Mouse (Mus musculus) gastrocnemius, adult 8-10 months (tissue): ENCODE measurements around the gene Tmcc3. TPM values are rescaled to one million over a fixed set of nuclear protein-coding genes. Genes with fewer than 3 reads are reported as not detected.

Experiments used
- DNase-seq, 2 experiments: peaks; one replicate each; pipeline ENCODE4 v3.0.0; 2022; ENCODE audit warnings: low spot score in 2 of 2
- total RNA-seq, 4 experiments: library from RNA; stranded (reverse); gene quantifications; 2 replicates each; pipeline ENCODE4 v1.2.4; 2022

The Tmcc3 gene
- total RNA-seq, 4 experiments from 2014 or later, result 17.4 to 22.5 (median 20.3) TPM

DNA sequence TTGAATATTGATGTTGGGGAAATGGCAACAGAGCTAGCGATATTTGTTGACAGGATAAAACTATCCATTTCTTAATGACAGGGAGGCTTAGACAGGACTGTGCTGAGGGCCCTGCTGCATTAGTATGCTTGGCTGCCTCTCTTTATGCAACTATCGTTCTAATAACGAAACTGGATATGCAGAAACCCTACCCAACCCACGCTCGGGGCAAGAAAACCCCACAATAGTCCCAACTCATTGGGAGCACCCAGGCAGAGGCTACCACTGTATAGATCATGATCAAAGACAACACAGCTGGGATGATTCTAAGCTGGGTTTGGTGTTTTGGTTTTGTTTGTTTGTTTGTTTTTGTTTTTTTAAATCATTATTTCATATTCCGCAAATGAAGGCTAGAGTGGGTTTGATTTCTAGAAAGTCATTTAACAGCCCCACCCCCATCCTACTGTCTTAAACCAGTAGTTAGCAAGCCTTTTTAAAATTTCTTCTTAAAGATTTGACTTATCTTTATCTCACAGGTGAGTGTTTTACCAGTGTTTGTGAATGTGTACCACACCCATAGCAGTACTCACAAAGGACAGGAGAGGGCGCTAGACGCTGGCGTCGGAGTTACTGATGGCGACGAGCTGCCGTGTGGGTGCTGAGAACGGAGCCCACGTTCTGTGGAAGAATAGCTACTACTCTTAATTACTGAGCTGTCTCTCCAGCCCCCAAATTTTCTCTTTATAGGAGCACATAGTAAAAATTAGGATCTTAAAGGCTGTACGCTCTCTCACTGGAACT is 20.8 kb downstream of the Tmcc3 start:
- DNase-seq, result no peak

DNA sequence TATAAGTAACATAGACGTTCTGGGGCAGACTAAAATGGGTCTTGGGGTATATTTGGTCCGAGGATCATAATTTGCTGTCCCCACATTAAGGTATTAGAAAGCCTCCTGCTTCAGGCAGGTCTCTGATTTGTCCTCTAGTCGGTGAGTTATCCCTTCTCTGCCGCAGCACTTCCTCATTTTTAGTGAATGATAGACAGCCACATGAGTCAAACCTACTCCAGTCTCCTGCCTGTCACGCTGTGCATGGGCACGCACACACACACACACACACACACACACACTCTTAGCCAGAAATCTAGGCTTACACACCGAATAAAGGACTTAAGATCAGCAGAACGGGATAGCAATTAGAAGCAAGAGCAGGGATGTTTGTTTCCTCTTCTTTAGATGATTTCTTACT is 21.6 kb downstream of the Tmcc3 start:
- no peak for DNase-seq

DNA sequence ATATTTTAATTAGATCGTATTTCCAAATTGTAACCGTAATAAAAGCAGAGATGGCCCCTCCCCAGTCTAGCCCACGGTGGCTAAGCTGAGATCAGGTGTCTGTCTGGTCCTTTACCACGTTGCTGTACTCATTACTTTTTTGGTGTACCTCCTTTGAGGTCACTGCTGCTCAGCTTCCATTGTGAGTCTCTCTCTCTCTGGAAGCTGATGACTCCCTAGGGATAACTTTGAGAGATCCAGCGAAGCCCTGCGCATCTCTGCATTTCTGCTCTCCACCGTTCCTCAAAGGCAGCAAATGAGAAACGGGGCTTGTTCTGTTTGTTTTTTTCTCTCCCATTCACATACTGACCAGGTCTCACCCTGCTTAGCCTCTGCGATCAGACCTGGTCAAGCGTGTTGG is 23.3 kb downstream of the Tmcc3 start:
- no peak for DNase-seq

DNA sequence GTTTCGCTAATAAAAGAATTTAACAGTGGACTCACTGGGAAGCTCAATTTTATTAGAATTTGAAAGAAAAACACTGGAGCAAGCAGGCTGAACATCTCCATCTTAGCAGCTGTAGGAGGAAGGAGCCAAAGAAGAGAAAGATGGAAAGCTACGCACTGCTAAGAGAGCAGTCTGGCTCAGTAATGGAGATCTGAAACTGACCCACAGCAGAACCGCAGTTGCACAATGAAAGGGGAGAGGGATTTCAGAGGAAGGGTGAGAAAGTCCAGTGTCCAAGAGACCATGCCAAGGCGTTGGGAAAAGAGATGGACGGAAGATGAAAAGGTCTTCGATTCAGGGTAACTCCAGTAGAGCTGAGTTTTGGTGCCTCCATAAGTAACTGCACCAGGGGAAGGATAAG is 24.3 kb downstream of the Tmcc3 start:
- no peak for DNase-seq

DNA sequence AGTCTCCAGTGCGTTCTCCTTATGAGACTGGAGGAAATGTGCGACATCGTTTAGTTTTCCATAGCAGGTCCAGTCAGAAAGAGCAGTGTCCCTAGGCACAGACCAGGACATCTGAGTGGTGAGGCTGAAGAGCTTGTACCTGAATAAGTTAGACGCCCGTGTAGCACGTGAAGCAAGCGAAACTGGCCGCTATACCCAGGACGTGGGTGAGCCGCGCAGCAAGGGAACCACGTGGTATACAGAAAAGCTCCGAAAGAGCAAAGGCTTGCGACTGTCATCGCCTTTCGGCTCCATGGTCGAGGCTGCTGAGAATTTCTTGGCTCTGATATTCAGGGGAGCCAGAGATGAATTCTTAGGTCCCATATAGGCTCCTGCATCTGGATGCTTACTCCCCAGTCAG is 29.8 kb downstream of the Tmcc3 start:
- DNase-seq, result no peak

DNA sequence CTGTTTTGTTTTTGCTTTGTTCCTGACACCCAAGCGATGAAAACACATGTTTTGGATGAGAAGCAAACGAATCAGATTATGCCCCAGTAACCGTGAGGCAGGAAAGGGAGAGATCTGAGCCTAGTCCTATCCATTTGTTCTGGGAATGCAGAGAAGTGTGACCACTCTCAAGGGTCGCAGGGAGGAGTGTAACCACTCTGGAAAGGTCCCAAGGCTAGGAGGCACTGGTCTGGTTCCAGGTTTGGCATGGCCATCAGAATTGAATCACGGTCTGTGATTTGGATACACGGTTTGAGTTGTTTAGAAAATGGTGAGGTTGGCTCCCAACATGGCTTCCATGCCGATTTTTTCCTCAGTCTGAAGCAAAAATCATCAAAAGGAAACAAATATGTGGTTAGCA is 30.5 kb downstream of the Tmcc3 start:
- no peak for DNase-seq

DNA sequence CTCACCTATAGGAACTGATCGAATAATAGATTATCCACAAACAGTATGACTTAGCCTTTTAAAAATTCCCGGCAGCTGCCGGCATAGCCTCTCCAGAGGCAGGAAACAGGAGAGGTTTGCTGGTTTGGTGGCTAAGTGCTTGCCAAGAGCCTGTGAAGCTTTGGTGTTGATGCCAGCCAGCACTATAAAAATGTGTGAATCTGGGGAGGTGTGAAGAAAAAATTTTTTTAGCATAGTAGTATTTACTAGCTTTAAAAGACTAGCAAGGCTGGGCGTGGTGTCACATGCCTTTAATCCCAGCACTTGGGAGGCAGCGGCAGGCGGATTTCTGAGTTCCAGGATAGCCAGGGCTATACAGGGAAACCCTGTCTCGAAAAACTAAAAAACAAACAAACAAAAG is 31.8 kb downstream of the Tmcc3 start:
- no peak for DNase-seq

DNA sequence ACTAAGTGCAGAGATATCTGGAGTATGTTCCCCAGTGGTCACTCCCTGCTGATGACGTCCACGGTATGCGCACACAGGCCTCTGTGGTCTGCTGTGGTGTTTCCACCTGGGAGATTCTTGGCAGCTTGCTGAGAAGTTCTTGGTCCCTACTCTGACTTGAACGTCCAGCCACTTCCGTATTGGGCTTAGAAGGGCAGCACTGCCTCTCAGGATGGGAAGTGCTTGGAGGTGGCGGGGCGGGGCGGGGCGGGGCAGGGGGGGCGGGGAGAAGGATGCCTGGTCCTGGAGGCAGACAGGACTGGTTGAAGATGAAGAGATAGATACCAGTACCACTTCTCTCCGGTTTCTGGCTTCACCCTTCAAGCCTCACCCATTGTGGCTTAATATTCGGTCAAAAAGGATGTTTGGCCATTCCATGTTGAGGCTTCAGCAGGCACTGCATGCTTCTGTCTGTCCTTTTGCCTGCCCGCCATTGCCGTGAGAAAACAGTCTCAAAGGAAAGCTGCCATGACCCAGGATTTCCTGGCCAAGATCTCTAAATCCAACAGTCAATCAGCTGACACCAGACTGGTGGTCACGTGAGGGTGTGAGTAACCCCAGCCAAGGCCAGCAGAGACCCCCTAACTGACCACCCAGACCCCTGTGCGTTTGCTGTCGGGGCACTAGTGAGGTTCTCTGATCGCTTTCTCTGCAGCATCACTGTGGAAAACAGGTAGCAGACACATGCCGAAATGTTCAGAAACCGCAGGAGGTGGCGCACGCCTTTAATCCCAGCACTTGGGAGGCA is 33.1 kb downstream of the Tmcc3 start:
- DNase-seq, result no peak

DNA sequence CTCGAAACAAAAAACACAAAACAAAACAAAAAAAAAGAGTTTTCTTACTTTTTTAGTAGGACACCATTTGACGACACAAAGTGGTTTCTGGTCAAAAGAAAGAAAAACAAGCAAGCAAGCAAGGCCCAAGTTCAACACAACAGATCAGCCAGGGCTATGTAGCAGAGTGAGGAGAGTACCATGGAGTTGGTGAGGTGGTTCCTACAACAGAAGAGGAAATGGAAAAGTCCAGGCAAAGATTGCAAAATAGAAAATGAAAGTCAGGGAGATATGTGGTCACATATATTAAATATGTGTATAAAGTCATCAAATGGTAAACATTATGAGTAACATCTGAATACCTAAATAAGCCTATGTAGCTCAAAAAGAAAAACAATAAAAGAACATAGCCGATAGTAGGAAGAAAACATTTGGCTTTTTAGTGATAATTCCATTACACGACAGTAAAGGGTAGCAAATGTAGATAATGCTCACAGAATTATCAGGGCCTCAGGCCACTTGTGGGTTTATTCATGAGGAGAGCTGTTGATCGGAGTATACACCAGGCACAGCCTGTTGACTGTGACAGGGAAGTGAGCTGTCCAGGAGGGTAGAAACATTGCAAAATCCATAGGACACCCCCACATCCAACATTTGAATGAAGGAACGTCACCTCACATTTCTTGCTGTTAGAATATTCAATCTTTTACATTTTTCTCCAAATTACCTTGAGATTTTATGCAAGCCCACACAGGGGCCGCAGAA is 33.9 kb downstream of the Tmcc3 start:
- no peak for DNase-seq

DNA sequence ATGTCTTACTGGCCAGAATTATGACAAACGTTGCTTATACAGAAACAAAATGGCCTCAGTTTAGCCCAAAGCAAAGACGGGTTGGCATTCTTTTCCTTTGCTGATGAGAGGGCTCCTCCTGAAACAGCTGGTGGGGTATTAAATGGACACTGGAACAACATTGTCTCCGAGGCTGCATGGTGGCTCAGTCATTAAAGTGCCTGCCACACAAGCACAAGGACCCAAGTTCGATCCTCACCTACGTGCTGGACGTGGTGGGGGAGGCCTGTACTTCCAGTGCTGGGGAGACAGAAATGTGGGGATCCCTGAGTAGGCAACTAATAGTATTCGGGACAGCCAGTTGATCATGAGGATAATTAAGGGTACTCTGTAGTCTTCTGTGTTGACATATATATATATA is 34.8 kb downstream of the Tmcc3 start:
- no peak for DNase-seq

DNA sequence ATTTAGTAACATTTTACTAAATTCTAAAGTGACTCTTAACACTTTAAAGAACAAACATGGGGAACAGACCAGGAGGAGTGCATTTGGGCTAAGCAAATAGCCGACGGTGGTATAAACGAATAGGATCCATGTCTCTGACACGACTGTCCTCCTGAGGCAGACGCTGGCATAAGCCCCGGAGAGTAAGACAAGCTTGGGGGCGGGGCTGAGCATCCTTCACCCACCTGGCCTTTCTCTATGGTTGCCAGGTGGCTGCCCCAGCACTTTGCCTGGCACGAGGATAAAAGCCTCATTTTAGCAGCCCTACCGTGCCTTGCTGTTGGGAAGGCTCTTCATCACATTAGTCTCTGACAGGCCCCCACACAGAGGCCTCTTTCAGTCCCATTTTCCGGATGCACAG is 35.5 kb downstream of the Tmcc3 start:
- no peak for DNase-seq

DNA sequence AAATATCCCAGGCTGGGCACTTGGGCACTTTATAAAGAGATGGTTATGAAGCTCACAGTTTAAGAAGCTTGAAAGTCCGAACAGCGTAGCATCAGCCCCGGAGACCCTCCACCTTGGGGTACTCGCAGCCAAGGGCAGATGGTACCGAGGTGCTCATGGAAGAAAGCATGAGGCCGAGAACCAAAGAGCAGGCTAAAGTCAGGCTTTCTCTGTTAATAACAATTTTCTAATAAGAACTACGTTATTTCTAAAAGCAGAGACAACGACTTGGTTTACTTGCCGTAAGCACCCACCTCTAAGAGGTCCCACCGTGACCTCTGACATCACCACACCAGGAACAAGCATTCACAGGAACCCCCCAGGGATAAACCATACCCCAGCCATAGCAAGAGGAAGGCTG is 36.2 kb downstream of the Tmcc3 start:
- DNase-seq, result no peak

DNA sequence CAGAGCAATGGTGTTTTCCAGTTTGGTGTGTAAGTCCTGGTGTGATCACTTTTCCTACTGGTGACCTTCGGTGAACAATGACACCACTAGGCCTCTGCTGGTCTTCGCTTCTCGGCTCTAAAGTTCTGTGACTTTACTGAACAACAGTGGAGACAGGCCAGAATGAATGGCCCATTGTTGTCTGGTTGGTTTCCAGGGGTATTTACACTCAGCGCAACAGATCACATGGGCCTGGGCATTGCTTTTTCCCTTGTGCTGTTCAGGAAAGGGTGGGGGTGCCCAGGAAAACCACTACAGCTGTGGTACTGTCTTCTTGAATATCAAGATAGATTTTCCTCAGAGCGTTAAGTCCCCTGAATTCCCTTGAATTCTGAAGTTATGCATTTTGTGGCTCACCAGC is 38.5 kb downstream of the Tmcc3 start:
- DNase-seq, result no peak

DNA sequence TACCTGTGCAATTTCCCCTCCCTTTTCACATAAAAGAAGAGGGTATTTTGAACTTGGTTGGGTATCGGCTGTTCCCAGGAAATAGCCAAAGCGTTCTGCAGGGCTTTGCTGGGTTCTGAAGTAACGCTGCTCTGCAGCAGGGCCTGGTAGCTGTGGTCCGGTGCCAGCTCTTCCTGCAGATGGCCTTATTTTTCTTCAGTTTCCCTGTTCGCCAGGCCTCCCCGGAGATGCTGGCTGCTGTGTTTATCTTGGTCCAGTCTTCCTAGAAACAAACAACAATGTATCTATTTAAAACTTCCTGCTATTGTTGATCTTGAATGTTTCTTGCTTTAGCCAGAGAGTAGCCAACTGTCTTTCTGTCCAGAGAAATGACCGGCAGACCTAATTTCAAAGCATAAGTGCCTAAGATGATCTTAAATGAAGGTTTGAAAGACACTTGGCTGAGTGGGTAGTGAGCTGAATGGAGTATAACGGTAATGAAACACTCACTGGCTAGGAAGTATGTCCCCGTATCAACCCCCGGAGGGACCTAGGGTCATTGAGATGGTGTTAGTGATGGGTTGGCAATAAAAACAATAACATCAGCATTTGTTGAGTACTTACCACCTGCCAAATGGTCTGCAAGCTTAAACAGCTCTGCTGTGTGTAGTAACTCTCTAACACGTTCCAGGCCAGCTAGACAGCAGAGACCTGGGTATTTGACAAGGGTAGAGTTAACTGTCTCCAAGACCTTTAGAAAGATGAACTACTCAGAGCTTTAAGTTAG is 39.3 kb downstream of the Tmcc3 start:
- no peak for DNase-seq

DNA sequence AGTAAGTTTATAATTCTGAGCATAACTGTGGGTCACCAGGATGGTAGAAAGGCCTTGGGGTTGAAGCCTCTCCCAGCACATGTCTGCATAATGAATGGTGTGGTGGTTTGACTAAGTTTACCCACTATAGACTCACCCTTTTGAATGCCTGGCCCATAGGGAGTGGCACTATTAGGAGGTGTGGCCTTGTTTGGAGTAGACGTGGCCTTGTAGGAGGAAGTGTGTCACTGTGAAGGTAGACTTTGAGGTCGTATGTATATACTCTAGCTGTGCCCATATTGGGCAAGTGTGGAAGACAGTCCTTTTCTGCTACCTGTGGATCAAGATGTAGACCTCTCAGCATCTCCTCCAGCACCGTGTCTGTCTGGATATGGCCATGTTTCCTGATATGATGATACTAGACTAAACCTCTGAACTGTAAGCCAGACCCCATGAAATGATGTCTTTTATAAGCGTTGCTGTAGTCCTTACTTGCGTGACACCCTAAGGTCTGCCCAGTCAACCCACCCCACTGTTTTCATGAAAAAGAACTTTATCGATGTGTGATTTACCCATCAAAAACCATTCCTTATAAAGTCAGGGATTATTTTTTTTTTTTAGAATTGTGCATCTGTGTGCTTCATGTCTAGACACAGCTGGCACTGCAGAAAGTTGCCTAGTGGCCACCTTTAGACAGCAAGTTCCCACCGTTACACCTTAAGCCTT is 40.6 kb downstream of the Tmcc3 start:
- no peak for DNase-seq

DNA sequence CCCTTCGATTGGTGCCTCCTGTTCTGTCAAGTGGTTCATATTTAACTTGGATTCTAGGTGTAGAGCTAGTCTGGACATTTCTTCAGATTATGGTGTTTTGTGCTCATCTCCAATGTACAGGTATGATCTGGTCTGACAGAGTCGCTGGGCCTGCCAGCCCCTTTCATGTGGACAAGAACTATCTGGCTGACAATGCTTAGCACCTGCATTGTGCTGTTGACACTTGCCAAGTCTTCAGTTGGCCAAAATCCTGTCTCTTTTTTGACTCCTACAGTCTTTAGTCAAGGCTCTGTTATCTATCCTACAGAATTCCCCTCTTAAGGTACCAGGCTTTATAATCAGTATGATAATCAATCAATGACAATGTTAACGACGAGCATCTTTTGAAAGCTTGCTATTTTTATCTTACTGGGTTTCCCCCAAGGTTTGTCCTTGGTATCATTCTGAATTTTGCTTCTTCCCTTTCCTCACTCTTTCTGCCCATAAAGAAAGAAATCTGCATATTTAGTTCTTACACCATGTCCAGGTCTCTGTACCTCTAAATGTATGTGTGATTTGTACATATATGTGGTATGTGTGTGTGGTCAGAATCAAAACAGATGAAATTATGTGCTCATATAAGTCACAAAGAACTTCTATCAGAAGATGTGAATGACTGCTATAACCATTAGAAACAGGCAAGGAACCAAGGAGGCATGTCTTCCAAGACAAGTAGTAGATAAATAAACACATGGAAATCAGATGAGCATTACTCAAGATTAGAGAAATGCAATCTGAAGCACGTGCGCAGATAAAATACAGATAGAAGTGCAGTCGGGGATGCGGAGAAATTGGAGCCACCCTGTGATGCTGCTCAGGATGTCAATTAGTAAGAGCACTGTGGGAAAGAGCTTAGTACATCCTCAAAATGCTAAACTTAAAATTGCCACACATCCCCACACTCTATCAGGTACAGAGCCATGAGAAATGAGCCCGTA is 41.4 kb downstream of the Tmcc3 start:
- no peak for DNase-seq

DNA sequence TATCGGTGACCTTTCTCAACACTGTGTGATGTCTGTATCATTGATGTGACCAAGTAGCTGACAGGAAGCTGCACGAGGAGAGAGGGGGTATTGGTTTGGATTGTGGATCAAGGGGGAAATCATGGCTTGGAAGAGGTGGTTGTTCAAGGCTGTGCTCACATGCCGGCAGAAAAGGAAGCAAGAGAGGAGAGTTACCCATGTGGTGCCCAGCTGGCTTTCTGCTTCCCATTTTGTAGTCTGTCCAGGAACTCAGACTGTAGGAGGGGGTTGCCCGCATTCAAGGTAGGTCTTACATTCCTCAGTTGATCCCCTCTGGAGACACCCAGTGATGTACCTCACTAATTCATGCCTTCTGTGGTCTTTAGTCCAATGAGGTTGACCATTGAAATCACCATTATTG is 42.3 kb downstream of the Tmcc3 start:
- DNase-seq, result no peak

DNA sequence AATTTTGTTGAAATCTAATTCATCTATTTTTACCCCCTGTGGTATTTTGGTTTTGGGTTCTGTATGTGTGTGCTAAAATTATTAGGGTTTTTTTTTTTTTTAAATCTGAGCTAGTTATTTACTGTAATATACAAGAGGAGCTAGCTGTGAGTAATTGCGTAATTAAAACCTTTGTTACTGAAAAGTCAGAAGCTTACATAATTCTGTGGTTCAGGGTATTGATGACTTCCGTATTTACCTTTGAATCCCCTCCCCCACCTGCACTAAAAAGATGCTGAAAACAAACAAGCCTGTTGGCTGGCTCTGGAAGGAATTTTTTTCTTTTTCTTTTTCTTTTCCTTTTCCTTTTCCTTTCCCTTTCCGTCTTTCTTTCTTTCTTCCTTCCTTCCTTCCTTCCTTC is 42.7 kb downstream of the Tmcc3 start:
- DNase-seq, result no peak

DNA sequence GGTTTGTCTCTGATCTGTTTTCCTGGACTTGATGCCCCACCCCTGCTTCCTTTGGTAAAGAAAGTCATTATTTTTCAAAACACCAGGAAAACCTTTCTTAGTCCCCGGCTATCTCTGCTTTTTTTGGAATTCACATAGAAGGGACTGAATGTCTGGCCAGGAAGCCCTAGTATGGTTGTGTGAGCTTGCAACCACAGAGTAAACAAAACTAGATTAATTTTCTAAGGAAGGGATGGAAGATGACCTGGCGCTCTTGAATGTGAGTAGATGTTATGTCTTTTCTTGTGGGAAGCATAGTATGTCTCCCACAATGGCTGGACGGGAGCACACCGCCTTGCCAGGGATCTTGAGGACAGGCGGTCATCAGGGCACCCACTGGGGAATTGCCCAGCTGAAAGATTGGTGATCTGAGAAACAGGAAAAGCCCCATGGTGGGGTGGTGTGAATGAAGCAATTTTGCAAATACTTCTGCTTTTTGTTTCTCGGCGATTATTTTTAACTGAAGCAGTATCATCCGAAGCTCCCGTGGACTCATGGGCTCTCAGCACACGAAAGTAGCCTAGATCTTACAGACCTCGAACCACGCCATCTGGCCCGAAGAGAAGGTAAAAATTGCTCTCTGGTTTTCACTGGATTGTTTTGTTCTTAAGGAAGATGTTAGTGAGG is 44.9 kb downstream of the Tmcc3 start:
- DNase-seq, result no peak
